In genomic region chr1:93679889-93680568, GRCm38 (mm10) we compare ENCODE assay signal across 8 mouse cellular contexts. TPM values are rescaled to one million over a fixed set of nuclear protein-coding genes. Genes with fewer than 3 reads are reported as not detected.
A peak's percentile ranks its signal among the peaks of the same experiment; 100 is the strongest.
DNase-seq lines count a peak whose midpoint lies in the region; ATAC-seq and TF ChIP-seq lines count a peak whose summit lies in the region.
"Had no signal": no experiment of that assay in that cellular context is flagged by ENCODE, and none has a peak within 500 bp of the region (broad histone marks: within the 10 kb centered on the region; RNA-seq: fewer than 3 reads in every experiment).

No protein-coding gene starts in this region.

- no peaks in the 10 kb centered on the region for H3K36me3 ChIP-seq in kidney, postnatal 0 days (ENCODE audit: insufficient read depth, low read length)

- peak; percentile 32 for ATAC-seq in granulocyte monocyte progenitor cell, adult 5-6 weeks (replicated peaks; ENCODE audit: poor library complexity, severe bottlenecking)
- ATAC-seq in kidney, postnatal 0 days (replicated peaks; ENCODE audit: low FRiP score, low read depth): peak; percentile 82
- ATAC-seq in erythroid progenitor cell, adult 5-6 weeks (replicated peaks; ENCODE audit: low FRiP score, poor library complexity, severe bottlenecking): no peak

- no peak overlapping the region for H3K4me3 ChIP-seq in kidney, postnatal 0 days (replicated peaks; ENCODE audit: low read depth, low read length)
- H3K4me3 ChIP-seq: layer of hippocampus, adult 2 months had no signal

- H3K9me3 ChIP-seq in kidney, postnatal 0 days (replicated peaks; ENCODE audit: low read length): no peaks in the 10 kb centered on the region

- peak overlapping the region; percentile 55; the same call in 1 of the 2 replicates for H3K27ac ChIP-seq in kidney, postnatal 0 days
- H3K27ac ChIP-seq: layer of hippocampus, adult 2 months had no signal

- DNase-seq in urinary bladder, adult 18-20 months (ENCODE audit: low spot score in 2 of 2): peak; percentile 25 to 59
- DNase-seq in urinary bladder, postnatal 4 days (ENCODE audit: low spot score in 2 of 2): no peak
- DNase-seq in kidney, postnatal 0 days (ENCODE audit: low spot score): peak; percentile 60
- no peak for DNase-seq in c-Kit-positive CD71-positive TER-119-positive erythroid progenitor cells, embryonic 14.5 days (ENCODE audit: low spot score)
- no peak for DNase-seq in retina, embryonic 14.5 days (ENCODE audit: low spot score)

- 41% methylated on average over 7 of the region's 7 CpGs for WGBS in kidney, postnatal 0 days

- no peak for TF ChIP-seq CTCF in kidney, postnatal 0 days (IDR thresholded peaks at IDR 0.05; ENCODE audit: low read depth)

- no peak overlapping the region for H3K4me2 ChIP-seq in kidney, postnatal 0 days (ENCODE audit: low read length)

- no peak overlapping the region for H3K9ac ChIP-seq in kidney, postnatal 0 days (ENCODE audit: low read depth, low read length)

- H3K27me3 ChIP-seq in kidney, postnatal 0 days (ENCODE audit: insufficient read depth, low read length): no peaks in the 10 kb centered on the region

- H3K4me1 ChIP-seq in kidney, postnatal 0 days (replicated peaks; ENCODE audit: insufficient read depth, low read length): no peaks in the 10 kb centered on the region

RNA-seq across cellular contexts. Expression of gene Bok, which starts 5.4 kb away (rescaled TPM):
- 0.43 and 0.60 TPM in 2 replicates for total RNA-seq in granulocyte monocyte progenitor cell, adult 5-6 weeks (2014; fragmentation: Nextera tagmentation)
- 0.26 and 0.43 TPM in 2 replicates for total RNA-seq in granulocyte monocyte progenitor cell, adult 5-6 weeks (2017)
- polyA plus RNA-seq in kidney, postnatal 0 days (2015; fragmentation: Nextera tagmentation; extraction: Ambion mirVana): 106 and 109 TPM in 2 replicates
- not detected in 2 replicates for total RNA-seq in erythroid progenitor cell, adult 5-6 weeks (2015; ENCODE audit: low replicate concordance)
- total RNA-seq in erythroid progenitor cell, adult 5-6 weeks (2017; ENCODE audit: low replicate concordance): not detected in 2 replicates

RNA-seq across cellular contexts. Expression of gene Stk25, which starts 21.6 kb away (rescaled TPM):
- total RNA-seq in granulocyte monocyte progenitor cell, adult 5-6 weeks (2014; fragmentation: Nextera tagmentation): 53.5 and 65.0 TPM in 2 replicates
- total RNA-seq in granulocyte monocyte progenitor cell, adult 5-6 weeks (2017): 30.9 and 38.5 TPM in 2 replicates
- polyA plus RNA-seq in kidney, postnatal 0 days (2015; fragmentation: Nextera tagmentation; extraction: Ambion mirVana): 174 TPM in 2 replicates
- total RNA-seq in erythroid progenitor cell, adult 5-6 weeks (2015; ENCODE audit: low replicate concordance): 28.5 and 36.5 TPM in 2 replicates
- total RNA-seq in erythroid progenitor cell, adult 5-6 weeks (2017; ENCODE audit: low replicate concordance): 33.5 and 52.2 TPM in 2 replicates

Comparison
In these comparisons a context has a peak if more than half of its experiments do, and no peak if none do; other contexts are left out.
1. DNase-seq: peak in urinary bladder, adult 18-20 months (2 of 2) and kidney, postnatal 0 days (single experiment); none in urinary bladder, postnatal 4 days (0 of 2), c-Kit-positive CD71-positive TER-119-positive erythroid progenitor cells, embryonic 14.5 days (single experiment) and retina, embryonic 14.5 days (single experiment).